Mouse (Mus musculus) heart, adult 18-20 months (tissue): ENCODE results near the gene Etv6. TPM values are rescaled to one million over a fixed set of nuclear protein-coding genes. Genes with fewer than 3 reads are reported as not detected.

Experiments used
- DNase-seq, 2 experiments: peaks; one replicate each; pipeline ENCODE4 v3.0.0; 2021 to 2022; ENCODE audit warnings: mixed read lengths in 1 of 2
- total RNA-seq, 2 experiments: library from RNA; stranded (reverse); gene quantifications; 2 replicates each; pipeline ENCODE4 v1.2.3; 2021

Gene Etv6
- total RNA-seq, 2 experiments from 2014 or later: 11.3 to 12.1 TPM

GRCm38 (mm10) chr6:134210675-134211457 is 175.4 kb downstream of the Etv6 start:
- DNase-seq: peak in 1 of 2 experiments; percentile 29

- DNase-seq: peak; percentile 55 to 65
Observed at GRCm38 (mm10) chr6:134211458-134211776, 175.9 kb downstream of the Etv6 start.

- DNase-seq: no peak
Observed at GRCm38 (mm10) chr6:134217747-134218146, 182.2 kb downstream of the Etv6 start.

DNA sequence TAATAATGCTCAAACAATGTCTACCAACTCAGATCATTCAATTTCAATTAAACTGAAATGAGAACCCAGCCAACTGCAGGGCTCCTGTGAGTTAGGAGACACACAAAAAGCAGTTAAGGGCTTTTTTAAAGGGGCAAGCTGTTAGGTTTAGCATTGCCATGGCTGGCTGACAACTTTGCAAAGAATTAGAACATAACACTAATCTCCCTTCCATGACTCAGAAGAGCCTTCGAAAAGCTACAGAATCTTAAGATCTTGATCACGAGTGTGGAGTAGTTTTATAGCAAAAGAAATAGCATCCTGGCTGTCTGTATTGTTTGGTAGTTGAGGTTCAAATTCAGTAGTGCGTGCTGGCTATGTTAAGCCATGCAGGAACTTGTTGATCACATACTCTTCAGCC is 182.9 kb downstream of the Etv6 start:
- DNase-seq: no peak

DNA sequence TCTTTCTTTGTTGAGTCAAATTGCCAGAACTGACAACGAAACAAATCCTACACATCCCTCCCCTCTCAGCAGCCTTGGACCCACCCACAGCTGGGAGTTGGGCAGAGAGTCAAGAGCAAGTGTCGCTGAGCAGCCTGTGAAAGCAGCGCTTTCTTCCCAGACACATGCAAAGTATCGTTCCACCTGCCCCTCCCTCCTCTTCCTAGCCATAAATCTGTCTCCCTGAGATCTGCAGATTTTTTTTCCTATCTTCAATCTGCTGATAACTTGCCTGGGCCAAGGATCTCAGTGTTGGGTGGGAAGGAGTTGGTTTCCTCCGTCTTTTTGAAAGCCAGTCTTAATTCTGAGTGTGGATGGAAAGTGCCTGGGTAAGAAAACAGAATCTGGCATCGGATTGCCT is 183.9 kb downstream of the Etv6 start:
- peak; percentile 43 to 59 for DNase-seq

DNA sequence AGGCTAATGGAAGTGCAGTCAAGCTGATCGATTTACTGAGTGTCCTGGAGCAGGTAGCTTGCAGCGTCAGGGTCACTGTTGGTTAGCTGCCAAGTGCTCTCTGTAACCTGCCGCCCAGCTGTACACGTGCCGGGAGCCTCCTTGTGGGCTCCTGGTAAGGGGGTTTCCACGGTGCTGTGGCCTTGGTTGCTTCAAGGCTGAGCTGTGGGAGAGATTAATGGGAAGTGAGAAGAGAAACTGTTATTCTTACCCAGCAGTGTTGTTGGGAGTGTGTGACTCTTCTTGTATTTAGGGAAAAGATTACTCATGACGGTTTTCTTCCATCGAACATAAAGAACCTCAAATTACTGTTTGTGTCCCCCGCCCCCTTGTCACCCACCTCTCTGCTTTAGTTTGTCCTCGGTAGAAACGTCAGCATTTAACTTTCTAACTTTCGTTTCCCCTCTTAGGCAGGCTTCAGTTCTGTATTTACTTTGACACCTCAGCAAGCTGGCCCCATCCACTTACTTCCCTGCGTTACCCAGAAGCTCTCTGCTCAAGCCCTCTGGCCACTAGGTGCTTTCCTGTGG is 184.8 kb downstream of the Etv6 start:
- DNase-seq: no peak

DNA sequence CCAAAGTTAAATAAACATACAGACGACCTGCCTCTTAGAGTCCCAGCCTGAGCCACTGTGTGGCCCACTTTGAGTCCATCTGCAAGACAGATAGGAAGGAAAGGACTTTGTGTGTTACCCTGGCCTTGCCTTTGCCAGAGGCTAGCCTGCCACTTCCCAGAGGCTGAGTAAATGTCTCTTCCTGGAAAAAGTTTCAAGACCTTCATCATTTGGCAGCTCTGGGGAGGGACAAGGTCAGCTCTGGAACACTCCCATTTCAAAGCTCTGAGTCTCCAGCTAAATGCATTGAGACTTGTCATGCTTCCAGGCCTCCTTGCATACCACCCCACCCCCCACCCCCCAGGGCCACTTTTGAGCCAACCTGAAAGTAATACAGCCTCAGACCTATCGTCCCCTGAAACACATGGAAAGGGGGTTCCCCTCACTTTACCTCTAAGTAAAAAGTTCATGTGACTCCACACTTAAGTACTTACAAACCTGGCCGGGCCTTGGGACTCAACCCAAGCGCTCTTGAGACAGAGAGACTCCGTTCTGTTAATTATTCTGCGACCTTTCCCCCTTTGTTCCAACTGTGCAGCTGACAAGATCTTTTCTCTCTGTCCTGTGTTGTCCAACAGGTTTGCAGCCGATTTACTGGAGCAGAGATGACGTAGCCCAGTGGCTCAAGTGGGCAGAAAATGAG is 186.9 kb downstream of the Etv6 start:
- DNase-seq: no peak

- DNase-seq: no peak
Observed at GRCm38 (mm10) chr6:134225564-134225963, 190.1 kb downstream of the Etv6 start.

DNA sequence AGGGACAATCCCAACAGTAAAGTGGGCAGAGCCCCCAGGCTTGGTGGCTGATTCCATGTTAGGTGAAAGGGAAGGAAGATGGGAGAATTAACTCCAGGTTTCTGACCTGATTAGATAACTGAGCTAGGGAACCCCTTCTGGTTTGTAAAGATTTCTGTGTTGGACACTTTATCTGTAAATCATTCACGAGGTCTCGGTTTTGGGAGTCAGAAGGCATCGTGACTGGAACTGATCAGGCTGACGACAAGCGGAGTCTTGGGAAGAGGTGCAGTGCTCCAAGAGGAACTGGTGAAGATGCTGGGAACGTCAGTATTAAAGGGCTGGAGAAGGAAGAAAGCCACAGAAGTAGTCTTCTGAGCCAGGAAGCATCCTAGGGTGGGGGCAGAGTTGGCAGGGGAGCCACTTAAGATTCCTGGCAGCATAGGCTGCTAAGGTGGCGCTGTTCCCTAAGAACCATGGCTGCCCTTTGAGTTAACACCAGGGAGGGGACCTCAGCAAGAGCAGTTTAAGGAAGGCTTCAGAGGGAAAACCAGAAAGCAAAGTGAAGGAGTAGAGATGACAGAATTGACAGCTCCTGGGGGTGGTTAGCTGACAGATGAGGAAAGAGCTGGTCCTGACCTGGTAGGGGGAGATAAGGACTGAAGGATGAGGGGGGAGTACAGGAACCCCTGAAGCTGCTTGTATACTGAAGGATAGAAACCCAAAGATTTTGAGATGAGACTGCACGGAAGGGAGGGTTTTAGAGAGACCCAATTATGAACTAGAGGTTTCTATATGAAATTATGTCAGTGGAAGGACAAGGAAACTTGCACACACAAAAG is 191.1 kb downstream of the Etv6 start:
- no peak for DNase-seq

GRCm38 (mm10) chr6:134236311-134236710 is 200.8 kb downstream of the Etv6 start:
- no peak for DNase-seq

- DNase-seq: no peak
Observed at GRCm38 (mm10) chr6:134238455-134238854, 203.0 kb downstream of the Etv6 start.

GRCm38 (mm10) chr6:134240988-134241387 is 205.5 kb downstream of the Etv6 start:
- peak in 1 of 2 experiments; percentile 32 for DNase-seq

- DNase-seq: peak in 1 of 2 experiments; percentile 40
Observed at GRCm38 (mm10) chr6:134243119-134243518, 207.6 kb downstream of the Etv6 start.

GRCm38 (mm10) chr6:134243546-134243945 is 208.0 kb downstream of the Etv6 start:
- peak; percentile 44 to 68 for DNase-seq

DNA sequence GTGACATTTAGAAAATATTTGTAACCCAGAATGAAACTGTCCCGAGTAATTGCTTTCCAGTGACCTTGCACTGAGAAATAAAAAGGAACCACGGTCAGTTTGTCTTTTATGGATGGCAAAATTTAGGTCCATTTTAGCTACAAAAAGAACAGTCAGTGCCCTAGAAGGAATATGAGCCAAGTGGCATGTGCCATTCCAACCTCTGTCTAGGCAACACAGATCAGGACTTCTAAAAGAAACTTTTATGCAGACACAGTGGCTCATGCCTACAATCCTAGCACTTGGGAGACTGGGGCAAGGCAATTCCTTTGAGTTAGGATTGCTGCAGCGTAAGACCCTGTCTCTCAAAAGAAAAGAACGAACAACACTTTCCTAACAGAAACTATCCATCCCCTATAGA is 208.6 kb downstream of the Etv6 start:
- DNase-seq: no peak

GRCm38 (mm10) chr6:134246109-134246508 is 210.6 kb downstream of the Etv6 start:
- no peak for DNase-seq

- DNase-seq: peak in 1 of 2 experiments; percentile 29
Observed at GRCm38 (mm10) chr6:134247324-134247723, 211.8 kb downstream of the Etv6 start.

DNA sequence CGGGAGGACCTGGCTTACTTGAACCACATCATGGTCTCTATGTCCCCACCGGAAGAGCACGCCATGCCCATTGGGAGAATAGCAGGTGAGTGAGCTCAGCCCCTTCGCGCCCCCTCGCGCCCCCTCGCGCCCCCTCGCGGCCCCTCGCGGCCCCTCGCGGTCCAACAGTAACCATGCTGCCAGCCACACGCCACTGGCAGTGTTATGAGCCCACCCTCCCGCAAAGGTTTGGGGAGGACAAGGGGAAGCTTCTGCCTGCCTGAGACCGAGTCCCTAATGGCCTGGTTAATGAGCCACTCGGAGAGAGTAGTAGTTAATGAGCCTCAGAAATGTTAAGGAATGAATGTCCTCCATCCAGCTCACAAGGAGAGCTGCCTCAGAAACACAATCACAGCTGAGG is 213.2 kb downstream of the Etv6 start:
- DNase-seq: no peak

DNA sequence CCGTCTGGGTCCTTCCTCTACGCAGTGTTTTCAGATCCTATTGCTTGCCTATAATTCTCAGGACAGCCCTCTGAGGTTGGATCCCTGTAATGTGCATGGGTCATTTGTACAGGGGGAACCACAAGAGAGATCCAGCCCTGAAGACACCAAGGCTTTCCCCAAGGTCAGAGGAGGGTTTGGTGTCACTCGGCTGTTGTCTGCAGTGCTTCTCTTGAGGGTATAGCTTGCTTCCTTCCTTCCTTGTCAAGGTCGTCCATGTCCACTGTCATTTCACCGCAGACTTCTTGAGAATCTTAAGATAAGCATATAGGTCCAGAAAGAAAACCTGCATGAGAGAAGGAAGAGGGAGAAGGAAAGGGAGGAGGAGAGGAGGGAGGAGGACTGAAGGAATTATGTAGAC is 215.3 kb downstream of the Etv6 start:
- DNase-seq: no peak

- DNase-seq: no peak
Observed at GRCm38 (mm10) chr6:134251364-134251763, 215.9 kb downstream of the Etv6 start.

- DNase-seq: no peak
Observed at GRCm38 (mm10) chr6:134252081-134252755, 216.7 kb downstream of the Etv6 start.

GRCm38 (mm10) chr6:134256369-134256768 is 220.9 kb downstream of the Etv6 start:
- peak in 1 of 2 experiments; percentile 22 for DNase-seq
